Mouse (Mus musculus): ENCODE results near the gene Slc25a21.

GRCm38 (mm10) chr12:56876549-56876948 lies 320.7 kb downstream of the Slc25a21 start:
- TF ChIP-seq POLR2A (IDR thresholded peaks at IDR 0.05; ENCODE audit: borderline replicate concordance, insufficient read depth, low read length) (no peak), CTCF (IDR thresholded peaks at IDR 0.05; ENCODE audit: borderline replicate concordance, insufficient read depth, low read depth, low read length) (no peak)
